Mouse (Mus musculus) limb, embryonic 13.5 days (tissue): ENCODE measurements around the gene Ascl2. TPM values are rescaled to one million over a fixed set of nuclear protein-coding genes. Genes with fewer than 3 reads are reported as not detected.

Experiments
- ATAC-seq: fragments of 200-750 bp; cut with Nextera tagmentation; 2 replicates; pipeline ENCODE4 v1.8.0; 2017; ENCODE audit warnings: low read depth, moderate number of reproducible peaks, moderate TSS enrichment; ENCODE audit not compliant: low FRiP score
- H3K27ac ChIP-seq: fragments of 300-500 bp; sonication (generic); 2 replicates; pipeline ENCODE4 v1.5.1; 2015; ENCODE audit warnings: inconsistent platforms, mild to moderate bottlenecking, moderate library complexity
- H3K27me3 ChIP-seq: fragments of 300-500 bp; sonication (generic); 2 replicates; pipeline ENCODE4 v1.6.1; 2015; ENCODE audit warnings: mild to moderate bottlenecking, inconsistent platforms
- H3K36me3 ChIP-seq: fragments of 300-500 bp; sonication (generic); 2 replicates; pipeline ENCODE4 v1.6.1; 2015; ENCODE audit warnings: inconsistent platforms, mild to moderate bottlenecking, moderate library complexity
- H3K4me1 ChIP-seq: fragments of 300-500 bp; sonication (generic); 2 replicates; pipeline ENCODE4 v1.6.1; 2015; ENCODE audit warnings: inconsistent platforms
- H3K4me2 ChIP-seq: fragments of 300-500 bp; sonication (generic); replicated peaks from 2 replicates; pipeline ENCODE4 v1.6.1; 2015; ENCODE audit warnings: inconsistent platforms, mild to moderate bottlenecking, moderate library complexity
- H3K4me3 ChIP-seq: fragments of 300-500 bp; sonication (generic); 2 replicates; pipeline ENCODE4 v1.5.1; 2015; ENCODE audit warnings: moderate library complexity, mild to moderate bottlenecking, inconsistent platforms
- H3K9ac ChIP-seq: fragments of 300-500 bp; sonication (generic); 2 replicates; pipeline ENCODE4 v1.6.1; 2015; ENCODE audit warnings: mild to moderate bottlenecking, inconsistent platforms
- H3K9me3 ChIP-seq: fragments of 300-500 bp; sonication (generic); 2 replicates; pipeline ENCODE4 v1.6.1; 2016; ENCODE audit warnings: inconsistent platforms
- WGBS: fragments of 180-500 bp; shearing (Covaris S2); methylation state at CpG from one replicate; pipeline ENCODE4 v1.1.7; 2015; 5-methylcytosine and 5-hydroxymethylcytosine counted together
- polyA plus RNA-seq: library from polyadenylated mRNA; unstranded; fragments of >200 nt; fragmentation: Nextera tagmentation; extraction: Ambion mirVana; gene quantifications from 2 replicates; pipeline ENCODE4 v1.2.1, GENCODE M21; 2015

The Ascl2 gene
- polyA plus RNA-seq, 1 experiment from 2014 or later, result 1.4 TPM

DNA sequence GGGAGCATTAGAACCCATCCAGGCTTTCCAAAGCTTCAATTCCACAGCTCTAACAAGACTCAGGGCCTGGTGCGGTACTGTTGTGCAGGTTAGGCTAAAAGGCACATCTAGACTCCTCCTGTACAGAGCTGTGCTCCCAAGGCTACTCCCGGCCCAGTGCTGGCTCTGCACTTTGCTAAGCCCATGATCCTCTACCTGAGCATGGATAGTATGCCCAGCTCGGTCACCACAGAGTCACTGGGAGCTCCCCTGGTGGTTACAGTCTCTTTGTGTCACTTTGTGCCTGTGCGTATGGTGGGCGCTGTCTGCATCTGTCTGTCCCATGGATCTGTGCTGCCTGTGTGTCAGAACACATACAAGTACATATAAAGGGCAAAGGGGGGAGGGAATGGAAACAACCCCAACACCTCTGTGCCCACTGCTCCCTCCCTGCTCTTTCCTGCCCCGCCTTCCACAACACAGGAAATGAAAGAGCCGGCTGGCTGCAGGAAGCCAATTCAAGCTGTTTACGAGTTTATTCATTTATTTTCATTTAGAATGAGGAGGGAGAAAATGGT is 39.4 kb upstream of the Ascl2 start:
- peak; percentile 75 for ATAC-seq
- WGBS, result 13% methylated on average over 8 of the region's 8 CpGs
- H3K4me3 ChIP-seq, result peak overlapping the region; percentile 7; the same call in 1 of the 2 replicates

DNA sequence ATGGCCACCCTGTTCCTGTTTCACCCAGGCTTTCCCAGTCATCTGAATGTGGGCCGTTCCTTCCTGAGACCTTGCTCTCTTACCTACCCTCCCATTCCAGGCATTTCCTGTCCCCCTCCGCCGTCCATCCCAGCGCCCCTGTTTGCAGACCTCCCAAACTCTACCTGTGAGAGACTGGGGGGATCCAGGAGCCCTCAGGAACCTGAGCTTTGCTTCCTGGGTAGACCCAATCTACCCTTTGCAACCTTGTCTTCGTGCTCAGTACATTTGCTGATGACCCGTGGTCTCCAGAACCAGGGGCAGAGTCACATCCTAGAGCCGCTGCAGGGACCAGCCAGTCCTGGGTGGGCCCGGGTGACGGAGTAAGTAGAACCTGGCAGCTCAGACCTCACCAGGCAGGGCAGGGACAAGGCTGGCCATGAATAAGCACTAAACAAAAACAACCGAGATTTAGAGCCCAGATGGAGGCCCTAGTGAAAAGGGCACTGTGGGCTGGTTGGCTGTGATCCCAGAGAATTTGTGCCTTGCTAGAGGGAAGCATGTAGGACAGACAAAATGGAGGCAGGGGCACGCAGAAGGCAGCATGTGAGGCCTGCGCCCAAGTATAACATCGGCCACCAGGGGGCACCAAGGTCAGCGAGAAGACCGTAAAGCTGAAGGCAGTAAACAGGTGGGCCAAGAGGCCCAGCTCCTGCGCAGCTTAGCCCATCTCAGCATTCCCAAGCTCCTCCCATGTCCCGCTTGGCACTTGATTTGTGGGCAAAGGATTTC is 38.7 kb upstream of the Ascl2 start:
- no peaks in the 10 kb centered on the region for H3K36me3 ChIP-seq
- peaks cover 70% of the 10 kb centered on the region for H3K4me1 ChIP-seq
- H3K27ac ChIP-seq, result peak overlapping the region; percentile 99
- peak; percentile 73 for ATAC-seq
- H3K4me3 ChIP-seq, result no peak overlapping the region
- H3K27me3 ChIP-seq, result no peaks in the 10 kb centered on the region
- peak overlapping the region; percentile 55 for H3K4me2 ChIP-seq
- H3K9ac ChIP-seq, result peak overlapping the region; percentile 35; the same call in 1 of the 2 replicates
- H3K9me3 ChIP-seq, result no peaks in the 10 kb centered on the region
- 33% methylated on average over 17 of the region's 17 CpGs for WGBS

More for the DNA sequence above, 39.4 kb upstream of the Ascl2 start:
- peaks cover 69% of the 10 kb centered on the region for H3K4me1 ChIP-seq
- H3K27ac ChIP-seq, result peak overlapping the region; percentile 99
- H3K4me2 ChIP-seq, result peak overlapping the region; percentile 55
- no peaks in the 10 kb centered on the region for H3K36me3 ChIP-seq
- H3K9me3 ChIP-seq, result no peaks in the 10 kb centered on the region
- no peak overlapping the region for H3K9ac ChIP-seq
- H3K27me3 ChIP-seq, result no peaks in the 10 kb centered on the region

DNA sequence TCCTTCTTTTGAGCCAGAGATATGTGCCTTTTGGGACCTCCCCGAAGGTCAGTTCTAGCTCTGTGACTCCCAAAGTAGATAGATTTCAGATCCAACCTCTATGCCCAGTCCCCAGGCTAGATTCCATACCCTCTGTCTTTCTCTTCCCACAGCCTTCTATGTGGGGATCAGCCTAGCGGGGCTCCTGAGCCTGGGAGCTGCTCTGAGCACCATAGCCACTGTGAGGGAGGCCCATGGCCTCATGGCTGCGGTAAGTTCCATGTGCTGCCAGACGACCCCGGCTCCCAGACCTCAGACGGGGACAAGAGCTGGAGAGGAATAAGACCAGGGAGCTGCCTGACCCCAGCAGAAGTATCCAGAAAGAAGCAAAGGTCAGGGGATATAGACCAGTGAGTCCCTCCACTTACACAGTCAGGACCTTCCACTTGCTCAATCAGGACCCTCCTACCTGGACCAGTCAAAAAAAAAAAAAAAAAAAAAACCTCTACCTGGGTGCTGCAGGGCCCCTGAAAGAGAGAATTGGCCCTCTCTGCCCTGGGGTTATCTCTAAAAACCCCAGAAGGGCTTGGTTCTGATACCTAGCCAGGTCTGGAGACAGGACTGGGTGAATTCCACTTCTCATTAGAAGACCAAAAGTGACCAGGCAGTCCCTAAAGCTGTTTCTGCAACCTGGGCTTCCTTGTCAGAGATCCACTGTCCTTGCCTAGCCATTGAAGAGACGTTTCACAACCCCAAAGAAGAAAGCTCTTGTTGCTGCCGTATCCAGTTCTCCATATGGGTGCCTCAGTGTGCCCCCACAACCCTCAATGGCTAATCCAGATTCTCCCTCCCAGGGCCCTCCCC is 37.9 kb upstream of the Ascl2 start:
- Histone ChIP-seq H3K4me1 (peaks cover 67% of the 10 kb centered on the region), H3K4me2 (peak overlapping the region; percentile 42), H3K9ac (no peak overlapping the region), H3K27me3 (no peaks in the 10 kb centered on the region), H3K4me3 (no peak overlapping the region), H3K36me3 (no peaks in the 10 kb centered on the region), H3K27ac (peak overlapping the region; percentile 99), H3K9me3 (no peaks in the 10 kb centered on the region)
- ATAC-seq, result no peak
- 79% methylated on average over 8 of the region's 8 CpGs for WGBS

DNA sequence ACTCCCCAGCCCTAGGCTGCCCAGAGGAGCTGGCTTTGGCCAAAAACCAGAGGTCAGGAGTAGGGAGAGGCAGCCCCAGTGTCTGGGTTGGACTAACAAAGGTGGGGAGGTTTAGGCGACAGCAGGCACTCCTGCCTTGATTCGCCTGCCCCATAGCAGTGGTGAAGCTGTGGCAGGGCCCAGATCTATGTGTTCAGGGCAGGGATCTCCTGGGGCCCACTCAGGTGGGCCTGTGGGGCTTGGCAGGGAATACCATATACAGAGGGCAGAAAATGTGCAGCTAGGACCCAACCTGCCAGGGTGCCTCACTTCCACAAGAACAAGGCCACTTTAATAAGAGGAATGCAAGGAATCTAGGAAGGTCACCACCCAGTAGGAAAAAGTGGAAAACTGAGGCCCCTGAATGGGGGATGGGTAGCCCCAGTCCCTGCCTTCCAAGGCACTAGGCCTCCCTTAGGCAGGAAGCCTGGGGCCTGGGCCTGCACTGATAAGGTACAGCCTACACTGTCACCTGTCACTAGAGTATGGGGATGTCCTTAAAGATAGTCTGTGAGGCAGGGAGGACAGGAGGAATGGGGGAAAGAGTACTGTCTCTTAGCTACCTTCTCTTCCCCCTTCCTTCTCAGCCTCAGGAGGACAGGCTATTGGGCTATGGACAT is 37.2 kb upstream of the Ascl2 start:
- no peaks in the 10 kb centered on the region for H3K9me3 ChIP-seq
- peak overlapping the region; percentile 19; the same call in 1 of the 2 replicates for H3K9ac ChIP-seq
- H3K36me3 ChIP-seq, result no peaks in the 10 kb centered on the region
- WGBS, result 93% methylated on average over 2 of the region's 2 CpGs
- ATAC-seq, result no peak
- H3K4me3 ChIP-seq, result no peak overlapping the region
- peak overlapping the region; percentile 42 for H3K4me2 ChIP-seq
- peaks cover 63% of the 10 kb centered on the region for H3K4me1 ChIP-seq
- peak overlapping the region; percentile 99; the same call in 1 of the 2 replicates for H3K27ac ChIP-seq
- no peaks in the 10 kb centered on the region for H3K27me3 ChIP-seq

DNA sequence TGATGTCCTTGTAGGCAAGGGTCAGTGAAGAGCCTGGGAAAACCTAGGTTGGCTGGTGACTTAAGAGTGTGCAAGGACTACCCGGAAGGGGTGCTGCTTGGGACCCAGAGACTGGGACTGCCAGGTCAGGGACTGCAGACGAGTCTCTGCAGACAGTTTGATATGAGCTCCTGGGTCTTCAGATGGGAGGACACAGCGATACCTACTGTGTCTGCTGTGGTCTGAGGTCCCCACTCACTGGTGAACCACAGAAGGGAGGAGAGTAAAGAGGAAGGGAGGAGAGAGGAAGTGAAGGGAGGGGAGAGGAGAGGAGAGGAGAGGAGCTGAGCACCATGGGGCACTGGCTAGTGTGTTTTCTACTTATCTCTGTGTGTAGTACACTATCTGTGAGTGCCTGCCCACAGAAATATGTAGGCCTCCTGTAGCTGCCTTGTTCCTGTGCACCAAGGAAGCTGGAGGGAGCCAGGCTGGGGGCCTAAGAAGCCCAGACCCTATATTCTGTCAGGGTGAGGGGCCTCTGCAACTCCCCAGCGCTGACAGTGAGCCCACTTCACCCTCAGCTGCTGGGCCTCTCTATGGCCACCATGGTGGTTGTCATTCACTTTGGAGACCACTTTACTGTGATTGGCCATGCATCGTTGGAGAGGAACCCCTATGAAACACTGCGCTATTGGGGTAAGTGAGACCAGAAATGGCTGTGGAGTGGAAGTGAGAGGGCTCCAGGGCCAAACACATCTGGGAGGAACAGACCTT is 36.5 kb upstream of the Ascl2 start:
- 84% methylated on average over 6 of the region's 6 CpGs for WGBS
- Histone ChIP-seq H3K4me1 (peaks cover 57% of the 10 kb centered on the region), H3K4me2 (peak overlapping the region; percentile 19; the same call in 1 of the 2 replicates), H3K27ac (peak overlapping the region; percentile 65; the same call in 1 of the 2 replicates), H3K9ac (peak overlapping the region; percentile 19; the same call in 1 of the 2 replicates), H3K36me3 (no peaks in the 10 kb centered on the region), H3K9me3 (no peaks in the 10 kb centered on the region), H3K4me3 (no peak overlapping the region), H3K27me3 (no peaks in the 10 kb centered on the region)
- ATAC-seq, result no peak

DNA sequence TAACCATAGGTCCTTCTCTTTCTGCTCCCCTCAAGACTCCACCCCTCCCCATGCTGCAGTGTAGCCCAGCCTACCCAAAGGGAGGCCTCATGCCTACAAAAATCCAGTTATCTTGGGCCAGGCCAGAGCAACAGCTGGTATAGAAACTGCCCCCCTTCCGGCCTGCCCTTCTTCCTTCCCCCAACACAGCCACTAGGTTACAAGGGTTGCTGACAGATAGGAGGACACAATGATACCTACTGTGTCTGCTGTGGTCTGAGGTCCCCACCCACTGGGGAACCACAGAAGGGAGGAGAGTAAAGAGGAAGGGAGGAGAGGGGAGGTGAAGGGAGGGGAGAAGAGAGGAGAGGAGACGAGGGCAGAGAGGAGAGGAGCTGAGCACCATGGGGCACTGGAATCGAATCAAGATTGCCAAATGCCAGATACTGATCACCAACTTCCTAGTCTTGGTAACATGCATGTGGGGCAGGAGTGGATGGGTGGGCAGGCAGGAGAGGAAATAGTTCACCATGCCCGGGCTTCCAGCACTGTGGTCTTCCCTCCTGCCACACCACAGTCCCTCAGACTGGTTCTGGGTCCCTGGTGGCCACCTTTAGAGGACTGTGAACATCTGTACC is 35.8 kb upstream of the Ascl2 start, which contains the start of gene Tspan32:
Gene Tspan32, plus strand, starts transcription at position 320 of the 617 bp plus-strand sequence.
- Histone ChIP-seq H3K9ac (peak within 1 kb of the TSS; percentile 19; the same call in 1 of the 2 replicates), H3K4me3 (no peak within 1 kb of the TSS), H3K4me1 (peaks cover 50% of the 10 kb centered on the region), H3K9me3 (no peaks in the 10 kb centered on the region), H3K36me3 (no peaks in the 10 kb centered on the region), H3K4me2 (peak within 1 kb of the TSS; percentile 19; the same call in 1 of the 2 replicates), H3K27me3 (no peaks in the 10 kb centered on the region), H3K27ac (peak within 1 kb of the TSS; percentile 65; the same call in 1 of the 2 replicates)
- no peak for ATAC-seq
- 82% methylated on average over 4 of the region's 4 CpGs for WGBS

DNA sequence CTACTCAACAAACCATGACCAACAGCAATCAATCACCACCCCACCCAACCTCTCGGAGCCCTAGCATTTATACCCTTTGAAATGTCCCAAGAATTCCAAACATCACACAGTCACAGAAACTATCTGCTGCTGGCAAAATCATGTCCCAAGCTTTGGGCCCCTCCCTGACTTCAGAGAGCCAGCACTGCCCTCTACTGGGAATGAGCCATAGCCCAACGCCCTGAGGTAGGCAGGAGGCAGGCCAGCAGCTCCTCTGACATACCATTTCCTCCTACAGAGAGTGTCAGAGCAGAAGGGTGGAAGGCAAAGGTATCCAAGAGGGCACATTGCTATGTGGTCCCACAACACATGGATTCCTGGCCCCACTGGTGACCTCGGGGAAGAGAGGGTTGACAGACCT is 33.6 kb upstream of the Ascl2 start:
- H3K4me3 ChIP-seq, result no peak overlapping the region
- H3K9ac ChIP-seq, result no peak overlapping the region
- 23% methylated on average over 3 of the region's 3 CpGs for WGBS
- ATAC-seq, result no peak
- H3K27ac ChIP-seq, result no peak overlapping the region
- no peak overlapping the region for H3K4me2 ChIP-seq
- no peaks in the 10 kb centered on the region for H3K27me3 ChIP-seq
- no peaks in the 10 kb centered on the region for H3K9me3 ChIP-seq
- no peaks in the 10 kb centered on the region for H3K36me3 ChIP-seq
- peaks cover 37% of the 10 kb centered on the region for H3K4me1 ChIP-seq

DNA sequence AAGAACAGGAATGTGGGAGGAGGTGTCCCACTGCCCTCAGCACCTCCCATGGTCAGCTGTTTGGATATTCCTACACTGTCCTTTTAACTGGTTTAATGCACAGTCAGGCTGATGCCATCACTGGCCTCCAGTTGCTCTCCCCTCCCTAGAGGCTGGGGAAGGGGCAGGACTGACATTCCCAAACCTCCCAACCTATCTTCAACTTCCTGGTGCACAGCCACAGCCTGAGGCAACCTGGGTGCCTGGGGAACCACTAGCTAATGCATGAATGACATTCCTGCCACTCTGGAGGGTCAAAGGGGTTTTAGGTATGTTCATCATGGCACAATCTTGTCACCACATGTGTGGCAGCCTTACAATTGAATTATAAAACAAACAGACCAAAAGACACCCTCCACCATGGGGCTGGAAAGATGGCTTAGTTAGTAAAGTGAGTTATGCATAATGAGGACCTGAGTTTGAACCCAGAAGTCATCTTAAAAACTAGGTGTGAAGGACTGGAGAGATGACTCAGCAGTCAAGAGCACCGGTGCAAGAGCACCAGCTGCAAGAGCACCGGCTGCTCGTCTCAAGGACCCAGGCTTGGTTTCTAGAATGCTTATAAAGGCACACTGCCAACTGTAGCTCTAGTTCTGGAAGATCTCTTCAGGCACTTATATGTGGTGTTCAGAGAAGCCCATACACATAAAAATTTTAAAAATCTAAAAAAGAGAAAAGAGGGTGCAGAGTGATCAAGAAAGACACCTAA is 28.5 kb upstream of the Ascl2 start:
- Histone ChIP-seq H3K4me1 (peaks cover 17% of the 10 kb centered on the region; the same call in 1 of the 2 replicates), H3K4me2 (no peak overlapping the region), H3K36me3 (no peaks in the 10 kb centered on the region), H3K9me3 (no peaks in the 10 kb centered on the region), H3K27me3 (no peaks in the 10 kb centered on the region), H3K4me3 (no peak overlapping the region), H3K27ac (no peak overlapping the region), H3K9ac (no peak overlapping the region)
- no peak for ATAC-seq
- 53% methylated on average over 3 of the region's 3 CpGs for WGBS

DNA sequence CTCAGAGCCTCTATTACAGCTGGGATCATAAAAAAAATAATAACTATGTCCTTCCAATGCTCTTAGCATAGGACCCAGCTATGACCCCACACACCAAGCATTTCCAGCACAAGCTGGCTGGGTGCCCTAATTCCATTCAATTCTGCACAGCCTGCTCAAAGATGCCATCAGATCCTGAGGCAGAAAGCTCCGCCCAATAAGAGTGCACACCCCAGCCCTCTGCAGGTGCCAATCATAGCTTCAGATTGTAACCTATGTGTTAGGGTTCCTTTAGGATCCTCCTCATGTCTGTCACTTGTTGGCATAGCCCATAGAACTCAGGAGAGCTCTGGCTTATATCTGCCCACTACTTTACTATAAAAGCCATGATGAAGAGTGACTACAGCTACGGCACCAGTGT is 27.9 kb upstream of the Ascl2 start:
- Histone ChIP-seq H3K4me3 (no peak overlapping the region), H3K4me2 (no peak overlapping the region), H3K9ac (no peak overlapping the region), H3K9me3 (no peaks in the 10 kb centered on the region), H3K27ac (no peak overlapping the region), H3K36me3 (no peaks in the 10 kb centered on the region), H3K27me3 (no peaks in the 10 kb centered on the region), H3K4me1 (peaks cover 17% of the 10 kb centered on the region; the same call in 1 of the 2 replicates)
- WGBS, result 80% methylated on average over 2 of the region's 2 CpGs
- no peak for ATAC-seq

DNA sequence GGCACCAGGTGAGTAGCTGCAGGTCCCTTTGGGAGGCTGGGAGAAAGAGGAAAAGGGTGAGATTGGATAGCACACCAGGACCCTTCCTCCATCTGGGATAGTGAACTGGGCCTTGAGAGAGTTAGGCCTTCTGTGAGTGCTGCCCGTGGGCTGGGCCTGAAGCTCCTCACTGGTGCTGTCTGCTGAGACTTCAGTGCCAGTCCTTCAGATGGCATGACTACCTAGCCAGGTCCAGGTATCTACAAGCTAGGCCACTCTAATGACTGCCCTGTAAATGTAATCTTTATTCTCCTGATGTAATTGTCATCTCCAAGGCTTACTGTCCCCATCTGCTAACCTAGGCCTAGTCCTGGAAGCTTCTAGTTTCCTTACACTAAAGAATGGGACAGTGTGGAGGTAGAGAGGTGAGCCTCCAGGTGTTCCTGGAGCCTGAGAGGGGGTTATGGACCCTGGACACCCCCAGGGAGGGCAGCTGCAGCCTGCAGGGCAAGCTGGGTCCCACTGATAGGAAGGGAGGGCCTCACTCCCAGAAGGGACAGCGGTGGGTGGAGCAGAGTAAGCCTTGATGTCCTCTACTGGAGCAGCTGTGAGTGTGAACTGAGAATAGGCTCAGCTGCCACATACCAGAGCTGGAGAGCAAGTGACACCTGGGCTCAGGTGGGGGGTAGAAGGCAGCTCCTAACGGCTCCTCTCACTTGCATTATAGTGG is 26.7 kb upstream of the Ascl2 start:
- no peak overlapping the region for H3K27ac ChIP-seq
- peaks cover 17% of the 10 kb centered on the region; the same call in 1 of the 2 replicates for H3K4me1 ChIP-seq
- no peak overlapping the region for H3K4me3 ChIP-seq
- no peak overlapping the region for H3K9ac ChIP-seq
- no peaks in the 10 kb centered on the region for H3K9me3 ChIP-seq
- H3K27me3 ChIP-seq, result no peaks in the 10 kb centered on the region
- no peak overlapping the region for H3K4me2 ChIP-seq
- ATAC-seq, result no peak; the same call in 1 of the 2 replicates
- H3K36me3 ChIP-seq, result no peaks in the 10 kb centered on the region
- WGBS, result 68% methylated on average over 3 of the region's 3 CpGs
